Mouse (Mus musculus): ENCODE measurements around the gene Inava.

DNA sequence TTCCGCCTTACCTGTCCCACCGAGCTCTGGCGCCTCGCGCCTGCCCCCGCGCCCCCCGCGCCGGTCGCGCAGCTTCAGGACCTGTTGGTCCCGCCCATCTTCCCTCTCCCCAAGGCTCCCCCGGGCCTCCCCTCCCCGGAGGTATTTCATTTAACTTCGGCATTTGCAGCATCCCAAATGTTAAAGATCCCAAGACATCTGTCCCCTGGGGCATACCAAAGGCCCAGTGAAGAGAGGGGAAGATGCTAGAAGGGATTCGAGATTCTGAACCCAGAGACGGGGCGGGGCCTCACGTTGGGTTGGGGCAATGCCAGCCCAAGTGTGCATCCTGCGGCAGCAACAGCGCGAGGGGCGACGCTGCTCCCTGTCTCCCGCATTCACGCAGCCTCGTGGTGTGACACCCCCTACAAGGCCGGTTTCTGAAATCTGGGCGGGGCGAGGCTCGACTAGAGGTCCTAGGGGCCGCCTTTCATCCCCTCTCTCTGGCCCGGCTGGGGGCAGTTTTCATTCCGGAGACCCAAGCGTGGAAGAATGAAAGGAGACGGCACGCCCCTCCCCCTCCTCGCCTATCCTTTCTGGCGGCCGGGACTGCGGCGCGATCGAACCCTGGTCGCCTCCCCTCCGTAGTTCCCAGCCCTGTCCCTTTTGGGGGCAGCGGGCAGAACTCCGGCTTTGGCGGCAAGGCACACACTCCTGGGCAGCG is at the start of gene Inava:
- TF ChIP-seq MXI1 (IDR thresholded peaks at IDR 0.05; ENCODE audit: low read depth, low read length) (no peak), JUND (conservative IDR thresholded peaks at IDR 0.05; ENCODE audit: low read depth, low read length) (no peak)
